Mouse (Mus musculus): ENCODE data around the gene Gde1. TPM values are rescaled to one million over a fixed set of nuclear protein-coding genes. Genes with fewer than 3 reads are reported as not detected.

The Gde1 gene
- 138 and 140 TPM in 2 replicates for polyA plus RNA-seq (2015; fragmentation: Nextera tagmentation; extraction: Ambion mirVana)

- peaks cover 37% of the 10 kb centered on the region for H3K4me1 ChIP-seq (replicated peaks)
- H3K9ac ChIP-seq (replicated peaks), result peak within 1 kb of the TSS; percentile 96
- H3K4me2 ChIP-seq (replicated peaks), result peak within 1 kb of the TSS; percentile 71
- peak; percentile 96 for ATAC-seq
- peak within 1 kb of the TSS; percentile 95 for H3K27ac ChIP-seq
- no peaks in the 10 kb centered on the region for H3K27me3 ChIP-seq
- H3K4me3 ChIP-seq (replicated peaks), result peak within 1 kb of the TSS; percentile 97
- WGBS, result under 1% methylated on average over 66 of the region's 66 CpGs
- H3K9me3 ChIP-seq, result no peaks in the 10 kb centered on the region
- H3K36me3 ChIP-seq, result peaks cover 14% of the 10 kb centered on the region; the same call in 1 of the 2 replicates
Observed at GRCm38 (mm10) chr7:118705101-118705961, at the start of gene Gde1. TSS of gene Gde1 (minus strand) at chr7:118705778.

- H3K4me2 ChIP-seq (replicated peaks), result no peak overlapping the region
- H3K9me3 ChIP-seq, result no peaks in the 10 kb centered on the region
- H3K4me1 ChIP-seq (replicated peaks), result no peaks in the 10 kb centered on the region
- ATAC-seq, result no peak
- H3K27me3 ChIP-seq, result no peaks in the 10 kb centered on the region
- H3K36me3 ChIP-seq, result peaks cover 94% of the 10 kb centered on the region
- 89% methylated on average over 7 of the region's 7 CpGs for WGBS
- H3K4me3 ChIP-seq (replicated peaks), result no peak overlapping the region
- no peak overlapping the region for H3K9ac ChIP-seq (replicated peaks)
- H3K27ac ChIP-seq, result no peak overlapping the region
Observed at GRCm38 (mm10) chr7:118751625-118752024, 46.0 kb upstream of the Gde1 start.

- Histone ChIP-seq H3K4me3 (replicated peaks) (no peak overlapping the region), H3K27ac (no peak overlapping the region), H3K9me3 (no peaks in the 10 kb centered on the region), H3K27me3 (no peaks in the 10 kb centered on the region), H3K4me1 (replicated peaks) (no peaks in the 10 kb centered on the region), H3K9ac (replicated peaks) (no peak overlapping the region), H3K4me2 (replicated peaks) (no peak overlapping the region), H3K36me3 (peaks cover 94% of the 10 kb centered on the region)
- 87% methylated on average over 8 of the region's 8 CpGs for whole genome bisulfite sequencing
- no peak for ATAC-seq
Observed at GRCm38 (mm10) chr7:118749706-118750105, 44.1 kb upstream of the Gde1 start.

- Histone ChIP-seq H3K27ac (no peak overlapping the region), H3K4me3 (replicated peaks) (no peak overlapping the region), H3K4me1 (replicated peaks) (no peaks in the 10 kb centered on the region), H3K9ac (replicated peaks) (no peak overlapping the region), H3K27me3 (no peaks in the 10 kb centered on the region), H3K4me2 (replicated peaks) (no peak overlapping the region), H3K9me3 (no peaks in the 10 kb centered on the region), H3K36me3 (peaks cover 90% of the 10 kb centered on the region)
- WGBS, result 87% methylated on average over 12 of the region's 12 CpGs
- ATAC-seq, result no peak
Observed at GRCm38 (mm10) chr7:118747891-118748672, 42.5 kb upstream of the Gde1 start.

- Histone ChIP-seq H3K4me2 (replicated peaks) (no peak overlapping the region), H3K27me3 (no peaks in the 10 kb centered on the region), H3K9ac (replicated peaks) (no peak overlapping the region), H3K4me1 (replicated peaks) (peaks cover 20% of the 10 kb centered on the region), H3K9me3 (no peaks in the 10 kb centered on the region), H3K4me3 (replicated peaks) (no peak overlapping the region), H3K36me3 (peaks cover 59% of the 10 kb centered on the region), H3K27ac (no peak overlapping the region)
- no peak for ATAC-seq
- 96% methylated on average over 5 of the region's 5 CpGs for WGBS
Observed at GRCm38 (mm10) chr7:118744766-118745165, 39.2 kb upstream of the Gde1 start.

- no peak for ATAC-seq
Observed at GRCm38 (mm10) chr7:118742278-118742677, 36.7 kb upstream of the Gde1 start.

GRCm38 (mm10) chr7:118740532-118741338, 35.2 kb upstream of the Gde1 start:
- peaks cover 32% of the 10 kb centered on the region for H3K36me3 ChIP-seq
- H3K9me3 ChIP-seq, result no peaks in the 10 kb centered on the region
- H3K4me1 ChIP-seq (replicated peaks), result peaks cover 20% of the 10 kb centered on the region
- ATAC-seq, result peak; percentile 97
- H3K27ac ChIP-seq, result peak overlapping the region; percentile 88
- H3K27me3 ChIP-seq, result no peaks in the 10 kb centered on the region
- H3K4me2 ChIP-seq (replicated peaks), result peak overlapping the region; percentile 79
- H3K9ac ChIP-seq (replicated peaks), result peak overlapping the region; percentile 83
- H3K4me3 ChIP-seq (replicated peaks), result peak overlapping the region; percentile 81
- 3% methylated on average over 41 of the region's 41 CpGs for WGBS

More at GRCm38 (mm10) chr7:118742278-118742677, 36.7 kb upstream of the Gde1 start:
- Histone ChIP-seq H3K4me1 (replicated peaks) (peaks cover 20% of the 10 kb centered on the region), H3K27ac (no peak overlapping the region), H3K27me3 (no peaks in the 10 kb centered on the region), H3K36me3 (peaks cover 38% of the 10 kb centered on the region), H3K9ac (replicated peaks) (0 out of 2 replicates have a peak overlapping the region, but pooled peaks have one; percentile 19), H3K9me3 (no peaks in the 10 kb centered on the region), H3K4me3 (replicated peaks) (no peak overlapping the region), H3K4me2 (replicated peaks) (0 out of 2 replicates have a peak overlapping the region, but pooled peaks have one; percentile 3)
- WGBS, result 81% methylated on average over 6 of the region's 6 CpGs

- Histone ChIP-seq H3K9ac (replicated peaks) (peak within 1 kb of the TSS; percentile 83), H3K4me2 (replicated peaks) (peak within 1 kb of the TSS; percentile 79), H3K27me3 (no peaks in the 10 kb centered on the region), H3K36me3 (peaks cover 31% of the 10 kb centered on the region), H3K4me1 (replicated peaks) (peaks cover 20% of the 10 kb centered on the region), H3K27ac (peak within 1 kb of the TSS; percentile 88), H3K9me3 (no peaks in the 10 kb centered on the region), H3K4me3 (replicated peaks) (peak within 1 kb of the TSS; percentile 81)
- peak; percentile 84 for ATAC-seq
- WGBS, result 1% methylated on average over 16 of the region's 16 CpGs
Observed at GRCm38 (mm10) chr7:118739975-118740531, 34.5 kb upstream of the Gde1 start, which contains the start of gene Vps35l. TSS of gene Vps35l (plus strand) at chr7:118740226.

- Histone ChIP-seq H3K9ac (replicated peaks) (no peak overlapping the region), H3K4me1 (replicated peaks) (peaks cover 20% of the 10 kb centered on the region), H3K9me3 (no peaks in the 10 kb centered on the region), H3K4me3 (replicated peaks) (no peak overlapping the region), H3K27ac (no peak overlapping the region), H3K36me3 (peaks cover 31% of the 10 kb centered on the region), H3K27me3 (no peaks in the 10 kb centered on the region), H3K4me2 (replicated peaks) (no peak overlapping the region)
- ATAC-seq, result no peak
- 77% methylated on average over 1 of the region's 1 CpGs for WGBS
Observed at GRCm38 (mm10) chr7:118738730-118739129, 33.2 kb upstream of the Gde1 start.

- WGBS, result 93% methylated on average over 13 of the region's 13 CpGs
- Histone ChIP-seq H3K27me3 (no peaks in the 10 kb centered on the region), H3K36me3 (peaks cover 78% of the 10 kb centered on the region), H3K4me1 (replicated peaks) (no peaks in the 10 kb centered on the region), H3K27ac (no peak overlapping the region), H3K4me2 (replicated peaks) (no peak overlapping the region), H3K4me3 (replicated peaks) (no peak overlapping the region), H3K9me3 (no peaks in the 10 kb centered on the region), H3K9ac (replicated peaks) (no peak overlapping the region)
- ATAC-seq, result no peak
Observed at GRCm38 (mm10) chr7:118733225-118733624, 27.6 kb upstream of the Gde1 start.

GRCm38 (mm10) chr7:118731781-118732180, 26.2 kb upstream of the Gde1 start:
- H3K4me1 ChIP-seq (replicated peaks), result no peaks in the 10 kb centered on the region
- WGBS, result 96% methylated on average over 3 of the region's 3 CpGs
- no peaks in the 10 kb centered on the region for H3K9me3 ChIP-seq
- no peak overlapping the region for H3K9ac ChIP-seq (replicated peaks)
- peaks cover 84% of the 10 kb centered on the region for H3K36me3 ChIP-seq
- H3K27ac ChIP-seq, result no peak overlapping the region
- H3K4me3 ChIP-seq (replicated peaks), result no peak overlapping the region
- no peak for ATAC-seq
- no peaks in the 10 kb centered on the region for H3K27me3 ChIP-seq
- H3K4me2 ChIP-seq (replicated peaks), result no peak overlapping the region
